Mouse (Mus musculus): Measurements from ENCODE around the gene Klhl35. TPM values are rescaled to one million over a fixed set of nuclear protein-coding genes. Genes with fewer than 3 reads are reported as not detected.

Gene Klhl35
- polyA plus RNA-seq, 1 experiment from 2014 or later, result 0.95 TPM

DNA sequence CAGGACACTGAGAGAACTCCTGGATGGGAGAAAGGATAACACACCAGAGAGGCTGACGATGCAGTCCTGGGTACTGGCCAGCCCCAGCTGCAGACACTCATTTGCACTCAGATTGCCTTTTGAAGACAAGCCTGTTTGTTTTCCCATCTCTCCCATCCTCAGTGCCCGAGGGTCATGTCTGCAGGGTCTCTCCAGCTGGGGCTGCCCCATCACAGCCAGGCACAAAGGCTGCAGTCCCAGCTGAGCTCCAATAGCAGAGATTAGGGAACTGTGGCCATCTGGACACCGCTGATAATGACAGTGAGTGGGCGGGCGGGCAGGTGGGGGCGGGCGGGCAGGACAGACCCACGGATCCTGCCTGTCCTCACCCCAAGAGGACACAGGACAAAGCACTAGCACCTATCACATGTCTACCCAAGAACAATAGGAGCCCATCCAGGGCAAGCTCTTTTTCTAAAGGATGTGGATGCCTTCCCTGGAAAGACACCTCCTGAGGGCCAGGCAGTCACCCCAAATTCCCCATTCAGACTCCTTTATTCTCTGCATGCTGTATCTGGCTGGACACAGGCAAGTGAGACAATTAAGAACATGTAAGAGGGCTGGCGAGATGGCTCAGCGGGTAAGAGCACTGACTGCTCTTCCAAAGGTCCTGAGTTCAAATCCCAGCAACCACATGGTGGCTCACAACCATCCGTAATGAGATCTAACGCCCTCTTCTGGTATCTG lies 9.2 kb downstream of the Klhl35 start:
- no peak overlapping the region for H3K9ac ChIP-seq
- no peak overlapping the region for H3K4me2 ChIP-seq
- no peak overlapping the region for H3K4me3 ChIP-seq (ENCODE audit: low read depth, low read length)
- H3K27ac ChIP-seq (ENCODE audit: low read depth), result 0 out of 2 replicates have a peak overlapping the region, but pooled peaks have one; percentile 44
- H3K4me1 ChIP-seq (ENCODE audit: insufficient read depth), result peaks cover 5% of the 10 kb centered on the region; the same call in 1 of the 2 replicates
- H3K9me3 ChIP-seq (ENCODE audit: low read depth, low read length), result no peaks in the 10 kb centered on the region
- TF ChIP-seq CTCF (IDR thresholded peaks at IDR 0.05; ENCODE audit: low read depth), result no peak
- DNase-seq (peak; percentile 94), ATAC-seq (ENCODE audit: insufficient read depth) (peak; percentile 82)
- WGBS, result 40% methylated on average over 12 of the region's 12 CpGs
- peaks cover 73% of the 10 kb centered on the region for H3K36me3 ChIP-seq (ENCODE audit: insufficient read depth)
- H3K27me3 ChIP-seq (ENCODE audit: insufficient read depth, low read length), result no peaks in the 10 kb centered on the region

DNA sequence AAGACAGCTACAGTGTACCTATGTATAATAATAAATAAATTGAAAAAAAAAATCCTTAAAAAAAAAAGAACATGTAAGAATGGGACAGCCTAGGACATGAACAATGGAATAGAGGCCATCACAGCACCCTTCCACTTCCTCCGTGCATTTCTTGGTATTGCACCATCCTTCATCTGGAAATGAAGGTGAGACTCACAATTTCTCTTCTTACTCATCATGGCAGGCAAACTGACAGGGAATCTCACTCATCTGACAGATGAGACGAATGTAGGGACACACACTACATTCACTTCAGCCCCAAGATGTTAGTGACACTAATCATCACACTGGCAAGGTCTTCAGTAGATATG lies 9.7 kb downstream of the Klhl35 start:
- H3K4me1 ChIP-seq (ENCODE audit: insufficient read depth), result peaks cover 5% of the 10 kb centered on the region; the same call in 1 of the 2 replicates

DNA sequence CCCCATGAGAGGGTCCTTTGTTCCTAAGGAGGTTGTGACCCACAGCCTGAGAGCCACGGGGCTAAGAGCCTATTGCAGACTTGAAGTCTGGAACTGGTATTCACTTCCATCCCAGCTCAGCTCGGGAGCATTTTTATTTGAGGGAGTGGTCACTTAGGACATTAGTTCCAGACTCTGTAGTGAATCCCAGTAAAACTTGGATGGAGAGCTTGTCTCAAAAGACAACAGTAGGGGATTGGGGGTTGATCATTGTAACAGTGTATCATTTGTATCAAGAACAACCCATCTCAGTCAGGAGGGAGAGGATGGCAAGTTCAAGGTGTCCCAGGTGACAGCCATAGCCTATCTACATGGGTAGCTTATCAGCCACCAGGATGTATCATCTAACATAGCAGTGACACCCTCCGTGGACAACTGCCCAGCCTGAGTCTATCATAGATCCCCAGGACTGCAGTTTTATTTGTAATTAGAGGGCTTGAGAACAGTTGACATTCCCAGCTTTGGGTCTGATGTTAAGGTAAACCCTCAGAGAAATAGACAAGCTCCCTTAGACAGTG lies 10.8 kb downstream of the Klhl35 start:
- no peak overlapping the region for H3K4me3 ChIP-seq (ENCODE audit: low read depth, low read length)
- H3K27ac ChIP-seq (ENCODE audit: low read depth), result no peak overlapping the region
- peaks cover 14% of the 10 kb centered on the region; the same call in 1 of the 2 replicates for H3K4me1 ChIP-seq (ENCODE audit: insufficient read depth)
- H3K27me3 ChIP-seq (ENCODE audit: insufficient read depth, low read length), result no peaks in the 10 kb centered on the region
- no peaks in the 10 kb centered on the region for H3K9me3 ChIP-seq (ENCODE audit: low read depth, low read length)
- H3K9ac ChIP-seq, result no peak overlapping the region
- peaks cover 89% of the 10 kb centered on the region for H3K36me3 ChIP-seq (ENCODE audit: insufficient read depth)
- WGBS, result 36% methylated on average over 3 of the region's 3 CpGs
- no peak overlapping the region for H3K4me2 ChIP-seq
- DNase-seq, result no peak
- no peak for TF ChIP-seq CTCF (IDR thresholded peaks at IDR 0.05; ENCODE audit: low read depth)
- no peak for ATAC-seq (ENCODE audit: insufficient read depth)

More for the DNA sequence above, 9.7 kb downstream of the Klhl35 start:
- WGBS, result 75% methylated on average over 2 of the region's 2 CpGs
- H3K4me2 ChIP-seq, result no peak overlapping the region
- no peak overlapping the region for H3K9ac ChIP-seq
- peaks cover 78% of the 10 kb centered on the region for H3K36me3 ChIP-seq (ENCODE audit: insufficient read depth)
- no peak overlapping the region for H3K27ac ChIP-seq (ENCODE audit: low read depth)
- H3K27me3 ChIP-seq (ENCODE audit: insufficient read depth, low read length), result no peaks in the 10 kb centered on the region
- ATAC-seq (ENCODE audit: insufficient read depth) (no peak), DNase-seq (no peak)
- no peaks in the 10 kb centered on the region for H3K9me3 ChIP-seq (ENCODE audit: low read depth, low read length)
- no peak overlapping the region for H3K4me3 ChIP-seq (ENCODE audit: low read depth, low read length)
- TF ChIP-seq CTCF (IDR thresholded peaks at IDR 0.05; ENCODE audit: low read depth), result no peak

DNA sequence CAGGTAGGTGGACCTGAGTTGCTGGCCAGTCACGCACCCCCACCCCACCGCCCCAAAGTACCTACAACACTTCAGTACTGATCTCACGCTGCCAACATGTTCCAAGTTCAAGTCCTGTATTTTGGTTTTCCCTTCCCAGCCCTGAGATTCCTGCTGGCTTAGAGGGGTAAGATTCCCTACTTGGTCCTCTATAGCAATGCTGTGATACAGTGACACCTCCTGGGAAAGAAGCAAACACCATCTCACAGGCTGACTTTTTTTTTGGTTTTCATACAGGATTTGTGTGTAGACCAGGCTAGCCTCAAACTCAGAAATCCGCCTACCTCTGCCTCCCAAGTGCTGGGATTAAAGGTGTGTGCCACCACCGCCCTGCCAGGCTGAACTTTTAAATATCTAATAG lies 11.4 kb downstream of the Klhl35 start:
- Histone ChIP-seq H3K27ac (ENCODE audit: low read depth) (no peak overlapping the region), H3K4me1 (ENCODE audit: insufficient read depth) (peaks cover 17% of the 10 kb centered on the region; the same call in 1 of the 2 replicates), H3K27me3 (ENCODE audit: insufficient read depth, low read length) (no peaks in the 10 kb centered on the region), H3K9ac (no peak overlapping the region), H3K9me3 (ENCODE audit: low read depth, low read length) (no peaks in the 10 kb centered on the region), H3K36me3 (ENCODE audit: insufficient read depth) (peaks cover 94% of the 10 kb centered on the region), H3K4me3 (ENCODE audit: low read depth, low read length) (no peak overlapping the region), H3K4me2 (no peak overlapping the region)
- DNase-seq, result no peak
- ATAC-seq (ENCODE audit: insufficient read depth), result no peak
- WGBS, result 87% methylated on average over 5 of the region's 5 CpGs
- TF ChIP-seq CTCF (IDR thresholded peaks at IDR 0.05; ENCODE audit: low read depth), result no peak

DNA sequence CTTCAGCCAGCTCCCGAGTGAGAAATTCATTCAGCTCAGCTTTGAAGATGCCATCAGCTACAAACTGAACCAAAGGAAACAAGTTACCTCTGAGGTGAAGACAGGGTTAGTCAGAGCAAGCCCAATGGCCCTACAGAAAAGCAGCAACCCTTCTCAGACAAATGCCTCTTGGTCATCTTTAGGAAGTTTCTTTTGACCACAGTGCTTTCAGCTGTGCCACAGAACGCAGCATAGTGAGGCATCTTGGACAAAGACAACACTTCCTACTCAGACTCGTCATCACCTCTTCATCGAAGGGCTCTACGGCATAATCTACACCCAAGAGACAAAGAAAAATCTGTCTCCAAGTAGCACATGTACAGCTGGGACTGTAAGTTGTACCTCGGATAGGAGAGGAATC lies 16.8 kb downstream of the Klhl35 start:
- peaks cover 13% of the 10 kb centered on the region; the same call in 1 of the 2 replicates for H3K4me1 ChIP-seq (ENCODE audit: insufficient read depth)
- H3K27me3 ChIP-seq (ENCODE audit: insufficient read depth, low read length), result no peaks in the 10 kb centered on the region
- DNase-seq (no peak), ATAC-seq (ENCODE audit: insufficient read depth) (no peak)
- no peak for TF ChIP-seq CTCF (IDR thresholded peaks at IDR 0.05; ENCODE audit: low read depth)
- peak overlapping the region; percentile 86 for H3K4me3 ChIP-seq (ENCODE audit: low read depth, low read length)
- no peaks in the 10 kb centered on the region for H3K9me3 ChIP-seq (ENCODE audit: low read depth, low read length)
- peak overlapping the region; percentile 82 for H3K9ac ChIP-seq
- H3K36me3 ChIP-seq (ENCODE audit: insufficient read depth), result peaks cover 50% of the 10 kb centered on the region
- WGBS, result under 1% methylated on average over 6 of the region's 6 CpGs
- H3K4me2 ChIP-seq, result peak overlapping the region; percentile 89
- peak overlapping the region; percentile 89 for H3K27ac ChIP-seq (ENCODE audit: low read depth)

DNA sequence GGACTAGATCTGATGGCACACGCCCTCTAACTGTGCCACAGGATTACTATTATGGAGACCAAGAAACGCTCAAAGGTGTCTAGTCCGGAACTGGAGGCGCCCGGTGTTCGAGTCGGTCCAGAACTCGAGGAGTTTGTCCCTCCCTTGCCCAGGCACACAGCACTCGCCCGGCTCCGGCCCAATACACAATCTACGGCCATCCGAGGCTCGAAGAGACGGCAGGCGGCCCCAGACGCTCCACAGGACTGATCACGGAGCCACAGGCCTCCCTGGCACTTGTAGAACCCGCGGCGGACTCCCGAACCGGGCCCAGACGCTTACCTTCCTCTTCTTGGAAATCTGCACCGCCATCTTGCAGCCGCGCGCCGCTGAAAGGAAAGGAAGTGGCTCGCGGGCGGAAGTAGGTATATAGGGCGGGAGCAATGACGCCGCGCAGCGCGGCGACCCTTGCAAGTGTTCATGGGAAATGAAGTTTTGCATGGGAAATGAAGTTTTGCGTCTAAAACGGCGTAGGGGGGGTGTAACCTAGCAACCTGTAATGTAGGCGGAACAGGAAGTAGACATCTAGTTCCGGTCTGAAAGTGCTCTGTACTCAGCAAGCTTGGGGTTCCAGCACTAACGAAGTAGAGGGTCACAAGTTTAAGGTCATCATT lies 17.6 kb downstream of the Klhl35 start, which contains the start of gene Rps3:
Gene Rps3, minus strand, starts transcription at position 468 of the 653 bp plus-strand sequence.
- TF ChIP-seq CTCF (IDR thresholded peaks at IDR 0.05; ENCODE audit: low read depth), result no peak
- ATAC-seq (ENCODE audit: insufficient read depth), result peak; percentile 93
- under 1% methylated on average over 45 of the region's 45 CpGs for WGBS

DNA sequence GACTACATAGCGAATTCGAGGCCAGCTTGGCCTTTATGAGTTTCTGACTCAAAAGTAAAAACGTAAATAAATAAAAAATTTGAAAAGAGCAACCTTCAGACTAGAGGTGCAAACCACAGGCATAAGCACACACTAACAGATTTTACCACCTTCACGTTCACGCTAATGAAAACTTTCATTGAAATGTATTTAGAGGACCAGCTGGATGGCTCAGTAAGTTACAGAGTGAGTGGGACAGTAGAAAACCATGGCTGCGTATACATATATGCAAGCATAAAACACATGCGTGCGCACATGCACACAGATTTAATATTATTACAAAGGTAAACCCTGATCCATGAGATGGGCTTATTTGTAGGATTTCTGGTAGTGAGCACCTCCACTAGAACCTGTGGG lies 18.1 kb downstream of the Klhl35 start:
- H3K9me3 ChIP-seq (ENCODE audit: low read depth, low read length), result no peaks in the 10 kb centered on the region
- peak overlapping the region; percentile 86 for H3K4me3 ChIP-seq (ENCODE audit: low read depth, low read length)
- ATAC-seq (ENCODE audit: insufficient read depth), result peak; percentile 46; the same call in 1 of the 2 replicates
- TF ChIP-seq CTCF (IDR thresholded peaks at IDR 0.05; ENCODE audit: low read depth), result no peak
- DNase-seq, result no peak
- no peaks in the 10 kb centered on the region for H3K27me3 ChIP-seq (ENCODE audit: insufficient read depth, low read length)
- no peak overlapping the region for H3K27ac ChIP-seq (ENCODE audit: low read depth)
- 41% methylated on average over 8 of the region's 8 CpGs for WGBS
- peak overlapping the region; percentile 57 for H3K4me2 ChIP-seq
- H3K4me1 ChIP-seq (ENCODE audit: insufficient read depth), result peaks cover 13% of the 10 kb centered on the region; the same call in 1 of the 2 replicates
- peaks cover 38% of the 10 kb centered on the region for H3K36me3 ChIP-seq (ENCODE audit: insufficient read depth)
- no peak overlapping the region for H3K9ac ChIP-seq

More for the DNA sequence above, 17.6 kb downstream of the Klhl35 start, which contains the start of gene Rps3:
- Histone ChIP-seq H3K27me3 (ENCODE audit: insufficient read depth, low read length) (no peaks in the 10 kb centered on the region), H3K4me2 (peak within 1 kb of the TSS; percentile 89), H3K4me1 (ENCODE audit: insufficient read depth) (peaks cover 13% of the 10 kb centered on the region; the same call in 1 of the 2 replicates), H3K36me3 (ENCODE audit: insufficient read depth) (peaks cover 43% of the 10 kb centered on the region), H3K9me3 (ENCODE audit: low read depth, low read length) (no peaks in the 10 kb centered on the region), H3K9ac (peak within 1 kb of the TSS; percentile 82), H3K27ac (ENCODE audit: low read depth) (peak within 1 kb of the TSS; percentile 89), H3K4me3 (ENCODE audit: low read depth, low read length) (peak within 1 kb of the TSS; percentile 86)
- peak; percentile 99 for DNase-seq

Measured in lung, embryonic 14.5 days (tissue).